8 mouse cellular contexts compared by ENCODE assay signal in genomic region chr14:40956252-40957146, GRCm38 (mm10). TPM values are rescaled to one million over a fixed set of nuclear protein-coding genes. Genes with fewer than 3 reads are reported as not detected.
DNase-seq lines count a peak whose midpoint lies in the region; ATAC-seq and TF ChIP-seq lines count a peak whose summit lies in the region.

No protein-coding gene starts in this region.

- peak overlapping the region; percentile 41 for H3K9ac ChIP-seq in hindbrain, postnatal 0 days (replicated peaks; ENCODE audit: low read length)
- H3K9ac ChIP-seq in limb, embryonic 14.5 days (ENCODE audit: low read depth, low read length, severe bottlenecking): peak overlapping the region; percentile 36; the same call in 1 of the 2 replicates
- H3K9ac ChIP-seq in midbrain, embryonic 12.5 days (replicated peaks): peak overlapping the region; percentile 42; the same call in 1 of the 2 replicates

- no peak overlapping the region for H3K4me3 ChIP-seq in hindbrain, postnatal 0 days (ENCODE audit: low read length)
- no peak overlapping the region for H3K4me3 ChIP-seq in limb, embryonic 14.5 days (replicated peaks; ENCODE audit: low read length)
- H3K4me3 ChIP-seq in midbrain, embryonic 12.5 days: no peak overlapping the region

- peak overlapping the region; percentile 32 for H3K4me2 ChIP-seq in hindbrain, postnatal 0 days (ENCODE audit: low read depth, low read length)
- peak overlapping the region; percentile 25; the same call in 1 of the 2 replicates for H3K4me2 ChIP-seq in limb, embryonic 14.5 days (replicated peaks; ENCODE audit: low read depth, low read length, severe bottlenecking)
- H3K4me2 ChIP-seq in midbrain, embryonic 12.5 days (replicated peaks): peak overlapping the region; percentile 43

- H3K9me3 ChIP-seq in hindbrain, postnatal 0 days (ENCODE audit: low read length): no peaks in the 10 kb centered on the region
- no peaks in the 10 kb centered on the region for H3K9me3 ChIP-seq in limb, embryonic 14.5 days (ENCODE audit: control insufficient read depth, low read length)
- no peaks in the 10 kb centered on the region for H3K9me3 ChIP-seq in midbrain, embryonic 12.5 days

- peak; percentile 42 for DNase-seq in gastrocnemius, postnatal 25 days
- no peak for DNase-seq in gastrocnemius, adult 18-20 months (ENCODE audit: low spot score)
- peak; percentile 24 for DNase-seq in cerebellum, adult 11 months
- peak; percentile 72 for DNase-seq in forelimb bud, embryonic 11.5 days (ENCODE audit: low read depth, low spot score)
- peak; percentile 68 for DNase-seq in hindbrain, postnatal 0 days (ENCODE audit: low spot score)
- DNase-seq in limb, embryonic 14.5 days (ENCODE audit: low spot score): peak; percentile 48
- peak; percentile 60 for DNase-seq in yolk sac, embryonic 10.5 days (ENCODE audit: low spot score)

- peak; percentile 91 for ATAC-seq in hindbrain, postnatal 0 days
- peak; percentile 71; the same call in 1 of the 2 replicates for ATAC-seq in limb, embryonic 14.5 days (ENCODE audit: low FRiP score, low read depth)
- peak; percentile 90 for ATAC-seq in midbrain, embryonic 12.5 days (ENCODE audit: low FRiP score, low read depth)

- peak overlapping the region; percentile 84 for H3K27ac ChIP-seq in hindbrain, postnatal 0 days
- H3K27ac ChIP-seq in limb, embryonic 14.5 days (replicated peaks; ENCODE audit: low read depth, low read length): peak overlapping the region; percentile 73
- H3K27ac ChIP-seq in midbrain, embryonic 12.5 days (replicated peaks): peak overlapping the region; percentile 97

- no peaks in the 10 kb centered on the region for H3K36me3 ChIP-seq in hindbrain, postnatal 0 days (ENCODE audit: insufficient read depth, low read length)
- no peaks in the 10 kb centered on the region for H3K36me3 ChIP-seq in limb, embryonic 14.5 days (ENCODE audit: control insufficient read depth, insufficient read depth, low read length)
- H3K36me3 ChIP-seq in midbrain, embryonic 12.5 days: no peaks in the 10 kb centered on the region

- no peaks in the 10 kb centered on the region for H3K27me3 ChIP-seq in hindbrain, postnatal 0 days (ENCODE audit: insufficient read depth, low read length)
- H3K27me3 ChIP-seq in limb, embryonic 14.5 days (ENCODE audit: control insufficient read depth, insufficient read depth, low read length): no peaks in the 10 kb centered on the region
- no peaks in the 10 kb centered on the region for H3K27me3 ChIP-seq in midbrain, embryonic 12.5 days

- peaks cover 48% of the 10 kb centered on the region for H3K4me1 ChIP-seq in hindbrain, postnatal 0 days (ENCODE audit: insufficient read depth, low read length)
- H3K4me1 ChIP-seq in limb, embryonic 14.5 days (ENCODE audit: control insufficient read depth, insufficient read depth, low read length): peaks cover 71% of the 10 kb centered on the region
- peaks cover 76% of the 10 kb centered on the region for H3K4me1 ChIP-seq in midbrain, embryonic 12.5 days

- 19% methylated on average over 13 of the region's 13 CpGs for WGBS in hindbrain, postnatal 0 days
- 43% methylated on average over 13 of the region's 13 CpGs for WGBS in limb, embryonic 14.5 days
- 18% methylated on average over 13 of the region's 13 CpGs for WGBS in midbrain, embryonic 12.5 days

- no peak for TF ChIP-seq POLR2A in limb, embryonic 14.5 days (IDR thresholded peaks at IDR 0.05; ENCODE audit: borderline replicate concordance, extremely low read depth, insufficient read depth, insufficient read length)

- TF ChIP-seq CTCF in hindbrain, postnatal 0 days (IDR thresholded peaks at IDR 0.05; ENCODE audit: low read depth): peak; percentile 52; the same call in 1 of the 2 replicates

RNA-seq across cellular contexts. Expression of gene Tspan14, which starts 10.1 kb away (rescaled TPM):
- 10 to 100 TPM; 10.4 to 12.3 TPM for total RNA-seq in gastrocnemius, postnatal 25 days (2021)
- total RNA-seq in gastrocnemius, adult 18-20 months (2021): 10 to 100 TPM; 10.6 to 13.1 TPM
- 38.2 and 39.2 TPM in 2 replicates for total RNA-seq in hindbrain, postnatal 0 days (2014; rRNA removed)
- 30.4 and 35.2 TPM in 2 replicates for polyA plus RNA-seq in hindbrain, postnatal 0 days (2015; fragmentation: Nextera tagmentation; extraction: Ambion mirVana)
- polyA plus RNA-seq in limb, embryonic 14.5 days (2012; rRNA removed): 75.2 and 81.8 TPM in 2 replicates
- 75.5 and 80.0 TPM in 2 replicates for polyA plus RNA-seq in limb, embryonic 14.5 days (2014; fragmentation: Nextera tagmentation; extraction: Ambion mirVana)
- polyA plus RNA-seq in midbrain, embryonic 12.5 days (2016; fragmentation: Nextera tagmentation; extraction: Ambion mirVana): 87.3 and 88.5 TPM in 2 replicates

RNA-seq across cellular contexts. Expression of gene Fam213a, which starts 57.1 kb away (rescaled TPM):
- total RNA-seq in gastrocnemius, postnatal 25 days (2021): 10 to 100 TPM; 15.6 to 18.9 TPM
- 10 to 100 TPM; 31.6 to 31.9 TPM for total RNA-seq in gastrocnemius, adult 18-20 months (2021)
- total RNA-seq in hindbrain, postnatal 0 days (2014; rRNA removed): 35.1 and 35.3 TPM in 2 replicates
- polyA plus RNA-seq in hindbrain, postnatal 0 days (2015; fragmentation: Nextera tagmentation; extraction: Ambion mirVana): 109 and 118 TPM in 2 replicates
- polyA plus RNA-seq in limb, embryonic 14.5 days (2012; rRNA removed): 13.7 and 19.6 TPM in 2 replicates
- polyA plus RNA-seq in limb, embryonic 14.5 days (2014; fragmentation: Nextera tagmentation; extraction: Ambion mirVana): 27.1 and 29.8 TPM in 2 replicates
- 46.7 and 52.6 TPM in 2 replicates for polyA plus RNA-seq in midbrain, embryonic 12.5 days (2016; fragmentation: Nextera tagmentation; extraction: Ambion mirVana)
